In the genomic region with DNA sequence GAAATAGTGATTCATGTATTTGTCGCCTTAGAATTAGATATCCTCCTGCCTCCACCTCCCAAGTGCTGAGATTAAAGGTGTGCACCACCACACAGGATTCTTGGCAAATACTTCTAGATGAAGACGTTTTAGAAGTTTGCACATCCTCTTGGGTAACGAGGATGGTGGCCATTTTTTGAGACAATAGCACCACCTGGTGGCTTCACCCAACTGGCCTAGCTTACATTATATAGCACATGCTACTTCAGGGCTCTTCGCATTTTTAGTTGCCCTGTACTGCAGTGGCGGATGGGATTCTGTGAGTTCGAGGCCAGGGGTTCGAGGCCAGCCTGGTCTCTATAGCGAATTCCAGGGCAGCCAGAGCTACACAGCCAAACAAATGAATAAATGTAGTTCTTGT, we compare ENCODE assay signal across 8 mouse cellular contexts. TPM values are rescaled to one million over a fixed set of nuclear protein-coding genes. Genes with fewer than 3 reads are reported as not detected.
A peak's percentile ranks its signal among the peaks of the same experiment; 100 is the strongest.
DNase-seq lines count a peak whose midpoint lies in the region; ATAC-seq and TF ChIP-seq lines count a peak whose summit lies in the region.

No protein-coding gene starts in this region.

- TF ChIP-seq CTCF in midbrain, postnatal 0 days (IDR thresholded peaks at IDR 0.05) = peak; percentile 92

- H3K9ac ChIP-seq in embryonic facial prominence, embryonic 12.5 days = no peak overlapping the region
- no peak overlapping the region for H3K9ac ChIP-seq in kidney, embryonic 14.5 days (ENCODE audit: low read depth, low read length)
- H3K9ac ChIP-seq in limb, embryonic 14.5 days (ENCODE audit: low read depth, low read length, severe bottlenecking) = no peak overlapping the region
- H3K9ac ChIP-seq in midbrain, postnatal 0 days (replicated peaks; ENCODE audit: low read length, poor library complexity, severe bottlenecking) = no peak overlapping the region

- no peak overlapping the region for H3K27ac ChIP-seq in embryonic facial prominence, embryonic 12.5 days
- H3K27ac ChIP-seq in kidney, embryonic 14.5 days (ENCODE audit: low read depth, low read length) = no peak overlapping the region
- no peak overlapping the region for H3K27ac ChIP-seq in limb, embryonic 14.5 days (replicated peaks; ENCODE audit: low read depth, low read length)
- H3K27ac ChIP-seq in midbrain, postnatal 0 days (ENCODE audit: low read depth, low read length) = no peak overlapping the region

- no peaks in the 10 kb centered on the region for H3K9me3 ChIP-seq in embryonic facial prominence, embryonic 12.5 days
- H3K9me3 ChIP-seq in kidney, embryonic 14.5 days (ENCODE audit: control insufficient read depth, low read length) = no peaks in the 10 kb centered on the region
- H3K9me3 ChIP-seq in limb, embryonic 14.5 days (ENCODE audit: control insufficient read depth, low read length) = no peaks in the 10 kb centered on the region
- no peaks in the 10 kb centered on the region for H3K9me3 ChIP-seq in midbrain, postnatal 0 days (ENCODE audit: low read length)

- no peak for TF ChIP-seq POLR2A in limb, embryonic 14.5 days (IDR thresholded peaks at IDR 0.05; ENCODE audit: borderline replicate concordance, extremely low read depth, insufficient read depth, insufficient read length)

- ATAC-seq in embryonic facial prominence, embryonic 12.5 days (ENCODE audit: insufficient number of reproducible peaks, insufficient read depth, low FRiP score, low TSS enrichment) = 0 out of 2 replicates have a peak, but pooled peaks have one; percentile 19
- peak; percentile 72; the same call in 1 of the 2 replicates for ATAC-seq in kidney, embryonic 14.5 days (ENCODE audit: low FRiP score, low TSS enrichment)
- ATAC-seq in limb, embryonic 14.5 days (ENCODE audit: low FRiP score, low read depth) = no peak; the same call in 1 of the 2 replicates
- ATAC-seq in midbrain, postnatal 0 days (ENCODE audit: low FRiP score) = peak; percentile 65; the same call in 1 of the 2 replicates

- 0 out of 2 replicates have a peak, but pooled peaks cover 5% of the 10 kb centered on the region for H3K27me3 ChIP-seq in embryonic facial prominence, embryonic 12.5 days
- H3K27me3 ChIP-seq in kidney, embryonic 14.5 days (ENCODE audit: control insufficient read depth, insufficient read depth, low read length) = no peaks in the 10 kb centered on the region
- no peaks in the 10 kb centered on the region for H3K27me3 ChIP-seq in limb, embryonic 14.5 days (ENCODE audit: control insufficient read depth, insufficient read depth, low read length)
- H3K27me3 ChIP-seq in midbrain, postnatal 0 days (ENCODE audit: insufficient read depth, low read length) = no peaks in the 10 kb centered on the region

- no peaks in the 10 kb centered on the region for H3K4me1 ChIP-seq in embryonic facial prominence, embryonic 12.5 days
- 0 out of 2 replicates have a peak, but pooled peaks cover 10% of the 10 kb centered on the region for H3K4me1 ChIP-seq in kidney, embryonic 14.5 days (ENCODE audit: control insufficient read depth, insufficient read depth, low read length)
- H3K4me1 ChIP-seq in limb, embryonic 14.5 days (ENCODE audit: control insufficient read depth, insufficient read depth, low read length) = no peaks in the 10 kb centered on the region
- no peaks in the 10 kb centered on the region for H3K4me1 ChIP-seq in midbrain, postnatal 0 days (ENCODE audit: insufficient read depth, low read length)

- WGBS in embryonic facial prominence, embryonic 12.5 days = 34% methylated on average over 8 of the region's 8 CpGs
- WGBS in kidney, embryonic 14.5 days = 28% methylated on average over 8 of the region's 8 CpGs
- 30% methylated on average over 8 of the region's 8 CpGs for WGBS in limb, embryonic 14.5 days
- 31% methylated on average over 8 of the region's 8 CpGs for WGBS in midbrain, postnatal 0 days

- H3K36me3 ChIP-seq in embryonic facial prominence, embryonic 12.5 days = no peaks in the 10 kb centered on the region
- H3K36me3 ChIP-seq in kidney, embryonic 14.5 days (ENCODE audit: control insufficient read depth, insufficient read depth, low read length) = no peaks in the 10 kb centered on the region
- no peaks in the 10 kb centered on the region for H3K36me3 ChIP-seq in limb, embryonic 14.5 days (ENCODE audit: control insufficient read depth, insufficient read depth, low read length)
- H3K36me3 ChIP-seq in midbrain, postnatal 0 days (ENCODE audit: insufficient read depth, low read length) = no peaks in the 10 kb centered on the region

- no peak overlapping the region for H3K4me3 ChIP-seq in embryonic facial prominence, embryonic 12.5 days
- no peak overlapping the region for H3K4me3 ChIP-seq in kidney, embryonic 14.5 days (ENCODE audit: low read length)
- no peak overlapping the region for H3K4me3 ChIP-seq in limb, embryonic 14.5 days (replicated peaks; ENCODE audit: low read length)
- no peak overlapping the region for H3K4me3 ChIP-seq in midbrain, postnatal 0 days (ENCODE audit: low read depth, low read length)

- no peak overlapping the region for H3K4me2 ChIP-seq in embryonic facial prominence, embryonic 12.5 days (replicated peaks)
- no peak overlapping the region for H3K4me2 ChIP-seq in kidney, embryonic 14.5 days (replicated peaks; ENCODE audit: low read depth, low read length)
- H3K4me2 ChIP-seq in limb, embryonic 14.5 days (replicated peaks; ENCODE audit: low read depth, low read length, severe bottlenecking) = no peak overlapping the region
- no peak overlapping the region for H3K4me2 ChIP-seq in midbrain, postnatal 0 days (ENCODE audit: low read depth, low read length, poor library complexity, severe bottlenecking)

- DNase-seq in 3T3-L1 (ENCODE audit: low read depth, low spot score) = peak; percentile 95
- peak; percentile 86 for DNase-seq in adrenal gland, postnatal 10 days
- DNase-seq in heart, adult 9 months (ENCODE audit: low spot score in 2 of 2) = peak; percentile 25 to 73
- peak; percentile 84 for DNase-seq in limb, embryonic 14.5 days (ENCODE audit: low spot score)
- peak; percentile 87 for DNase-seq in midbrain, postnatal 0 days (ENCODE audit: low spot score)
- DNase-seq in spleen, postnatal 10 days (ENCODE audit: low spot score in 2 of 2) = peak; percentile 54 to 82

RNA-seq across cellular contexts. Expression of a gene that starts 44.1 kb away (rescaled TPM):
- 10 to 100 TPM; 34.8 to 39.8 TPM for total RNA-seq in adrenal gland, postnatal 10 days (2021)
- polyA plus RNA-seq in embryonic facial prominence, embryonic 12.5 days (2016; fragmentation: Nextera tagmentation; extraction: Ambion mirVana) = 110 and 116 TPM in 2 replicates
- polyA plus RNA-seq in kidney, embryonic 14.5 days (2014; fragmentation: Nextera tagmentation; extraction: Ambion mirVana) = 137 and 140 TPM in 2 replicates
- 77.7 and 87.0 TPM in 2 replicates for polyA plus RNA-seq in limb, embryonic 14.5 days (2012; rRNA removed)
- 100 and 101 TPM in 2 replicates for polyA plus RNA-seq in limb, embryonic 14.5 days (2014; fragmentation: Nextera tagmentation; extraction: Ambion mirVana)
- 61.3 and 64.8 TPM in 2 replicates for total RNA-seq in midbrain, postnatal 0 days (2014; rRNA removed)
- 102 and 104 TPM in 2 replicates for polyA plus RNA-seq in midbrain, postnatal 0 days (2015; fragmentation: Nextera tagmentation; extraction: Ambion mirVana)

RNA-seq across cellular contexts. Expression of a gene that starts 59.2 kb away (rescaled TPM):
- 10 to 100 TPM; 28.9 to 36.7 TPM for total RNA-seq in adrenal gland, postnatal 10 days (2021)
- polyA plus RNA-seq in embryonic facial prominence, embryonic 12.5 days (2016; fragmentation: Nextera tagmentation; extraction: Ambion mirVana) = 25.2 and 29.7 TPM in 2 replicates
- polyA plus RNA-seq in kidney, embryonic 14.5 days (2014; fragmentation: Nextera tagmentation; extraction: Ambion mirVana) = 21.1 and 24.3 TPM in 2 replicates
- polyA plus RNA-seq in limb, embryonic 14.5 days (2012; rRNA removed) = 12.5 and 14.5 TPM in 2 replicates
- polyA plus RNA-seq in limb, embryonic 14.5 days (2014; fragmentation: Nextera tagmentation; extraction: Ambion mirVana) = 24.8 and 27.2 TPM in 2 replicates
- 15.8 and 25.8 TPM in 2 replicates for total RNA-seq in midbrain, postnatal 0 days (2014; rRNA removed)
- polyA plus RNA-seq in midbrain, postnatal 0 days (2015; fragmentation: Nextera tagmentation; extraction: Ambion mirVana) = 17.1 and 20.5 TPM in 2 replicates

RNA-seq across cellular contexts. Expression of a gene that starts 59.5 kb away (rescaled TPM):
- total RNA-seq in adrenal gland, postnatal 10 days (2021) = 1 to 10 TPM; 8.4 to 9.0 TPM
- 17.2 and 18.8 TPM in 2 replicates for polyA plus RNA-seq in embryonic facial prominence, embryonic 12.5 days (2016; fragmentation: Nextera tagmentation; extraction: Ambion mirVana)
- polyA plus RNA-seq in kidney, embryonic 14.5 days (2014; fragmentation: Nextera tagmentation; extraction: Ambion mirVana) = 53.0 and 58.0 TPM in 2 replicates
- 5.9 and 7.8 TPM in 2 replicates for polyA plus RNA-seq in limb, embryonic 14.5 days (2012; rRNA removed)
- polyA plus RNA-seq in limb, embryonic 14.5 days (2014; fragmentation: Nextera tagmentation; extraction: Ambion mirVana) = 8.4 and 9.3 TPM in 2 replicates
- 14.6 and 18.3 TPM in 2 replicates for total RNA-seq in midbrain, postnatal 0 days (2014; rRNA removed)
- polyA plus RNA-seq in midbrain, postnatal 0 days (2015; fragmentation: Nextera tagmentation; extraction: Ambion mirVana) = 17.8 and 18.8 TPM in 2 replicates
